In genomic region chr2:65413746-65414145, GRCm38 (mm10) we compare ENCODE assay signal across 9 mouse cellular contexts. TPM values are rescaled to one million over a fixed set of nuclear protein-coding genes. Genes with fewer than 3 reads are reported as not detected.
DNase-seq lines count a peak whose midpoint lies in the region; ATAC-seq and TF ChIP-seq lines count a peak whose summit lies in the region.
"Had no signal": no experiment of that assay in that cellular context is flagged by ENCODE, and none has a peak within 500 bp of the region (broad histone marks: within the 10 kb centered on the region; RNA-seq: fewer than 3 reads in every experiment).

No protein-coding gene starts in this region.

- H3K9me3 ChIP-seq in forebrain, postnatal 0 days (ENCODE audit: low read length): no peaks in the 10 kb centered on the region
- no peaks in the 10 kb centered on the region for H3K9me3 ChIP-seq in kidney, embryonic 14.5 days (ENCODE audit: control insufficient read depth, low read length)

- WGBS in forebrain, postnatal 0 days: 0% methylated on average over 3 of the region's 3 CpGs
- WGBS in kidney, embryonic 14.5 days: 0% methylated on average over 3 of the region's 3 CpGs

- H3K36me3 ChIP-seq in forebrain, postnatal 0 days (ENCODE audit: insufficient read depth): no peaks in the 10 kb centered on the region
- H3K36me3 ChIP-seq in kidney, embryonic 14.5 days (ENCODE audit: control insufficient read depth, insufficient read depth, low read length): no peaks in the 10 kb centered on the region

- peak overlapping the region; percentile 53 for H3K4me2 ChIP-seq in forebrain, postnatal 0 days (ENCODE audit: low read depth)
- peak overlapping the region; percentile 71 for H3K4me2 ChIP-seq in kidney, embryonic 14.5 days (replicated peaks; ENCODE audit: low read depth, low read length)

- TF ChIP-seq CTCF in forebrain, postnatal 0 days (IDR thresholded peaks at IDR 0.05; ENCODE audit: low read depth): peak; percentile 75

- no peaks in the 10 kb centered on the region for H3K27me3 ChIP-seq in forebrain, postnatal 0 days (ENCODE audit: insufficient read depth, low read length)
- no peaks in the 10 kb centered on the region for H3K27me3 ChIP-seq in kidney, embryonic 14.5 days (ENCODE audit: control insufficient read depth, insufficient read depth, low read length)

- ATAC-seq in forebrain, postnatal 0 days: peak; percentile 65
- peak; percentile 72 for ATAC-seq in kidney, embryonic 14.5 days (ENCODE audit: low FRiP score, low TSS enrichment)

- peak overlapping the region; percentile 48; the same call in 1 of the 2 replicates for H3K9ac ChIP-seq in forebrain, postnatal 0 days
- H3K9ac ChIP-seq in kidney, embryonic 14.5 days (ENCODE audit: low read depth, low read length): peak overlapping the region; percentile 48; the same call in 1 of the 2 replicates

- H3K27ac ChIP-seq in forebrain, postnatal 0 days (ENCODE audit: low read depth, low read length): peak overlapping the region; percentile 86
- peak overlapping the region; percentile 51; the same call in 1 of the 2 replicates for H3K27ac ChIP-seq in kidney, embryonic 14.5 days (ENCODE audit: low read depth, low read length)

- H3K4me3 ChIP-seq in forebrain, postnatal 0 days (ENCODE audit: low read depth, low read length): peak overlapping the region; percentile 28
- H3K4me3 ChIP-seq in kidney, embryonic 14.5 days (ENCODE audit: low read length): peak overlapping the region; percentile 30
- H3K4me3 ChIP-seq: erythroblast, embryonic 14.5 days had no signal

- no peaks in the 10 kb centered on the region for H3K4me1 ChIP-seq in forebrain, postnatal 0 days (ENCODE audit: insufficient read depth)
- H3K4me1 ChIP-seq in kidney, embryonic 14.5 days (ENCODE audit: control insufficient read depth, insufficient read depth, low read length): 0 out of 2 replicates have a peak, but pooled peaks cover 6% of the 10 kb centered on the region

- DNase-seq in ovary, postnatal 14 days (ENCODE audit: low spot score): peak; percentile 4
- no peak for DNase-seq in ovary, postnatal 36 days (ENCODE audit: low spot score)
- peak; percentile 71 for DNase-seq in brain, embryonic 18.5 days (ENCODE audit: low read depth, low spot score)
- DNase-seq in forebrain, postnatal 0 days: peak; percentile 85
- DNase-seq in lung, postnatal 10 days: peak; percentile 38
- peak; percentile 32 for DNase-seq in retina, postnatal 7 days (ENCODE audit: low read depth, low spot score)
- no peak for DNase-seq in urinary bladder, postnatal 4 days (ENCODE audit: low spot score in 2 of 2)

RNA-seq across cellular contexts. Expression of gene Slc38a11, which starts 49.9 kb away (rescaled TPM):
- 3.2 and 4.1 TPM in 2 replicates for total RNA-seq in forebrain, postnatal 0 days (2014; rRNA removed)
- 0.49 and 0.92 TPM in 2 replicates for polyA plus RNA-seq in forebrain, postnatal 0 days (2015; fragmentation: Nextera tagmentation; extraction: Ambion mirVana)
- polyA plus RNA-seq in kidney, embryonic 14.5 days (2014; fragmentation: Nextera tagmentation; extraction: Ambion mirVana): 0.17 and 0.73 TPM in 2 replicates
- polyA plus RNA-seq: erythroblast, embryonic 14.5 days had no signal

Comparison
In these comparisons a context has a peak if more than half of its experiments do, and no peak if none do; other contexts are left out.
1. DNase-seq: peak in ovary, postnatal 14 days (single experiment), brain, embryonic 18.5 days (single experiment), forebrain, postnatal 0 days (single experiment), lung, postnatal 10 days (single experiment) and retina, postnatal 7 days (single experiment); none in ovary, postnatal 36 days (single experiment) and urinary bladder, postnatal 4 days (0 of 2).